Mouse (Mus musculus) liver, postnatal 0 days (tissue): ENCODE results near the gene Gmeb1. TPM values are rescaled to one million over a fixed set of nuclear protein-coding genes. Genes with fewer than 3 reads are reported as not detected.
A peak's percentile ranks its signal among the peaks of the same experiment; 100 is the strongest.
"Not testable (repeated sequence)": the region's sequence is repeated elsewhere in the genome, so short reads cannot be mapped to it uniquely, and the experiment has no call there.

Source experiments
- ATAC-seq: fragments of 200-750 bp; cut with Nextera tagmentation; 2 replicates; pipeline ENCODE4 v1.8.0; 2017; ENCODE audit warnings: mild to moderate bottlenecking, moderate library complexity
- DNase-seq: peaks from one replicate; pipeline ENCODE4 v3.0.0-alpha.2; 2016
- H3K27ac ChIP-seq: fragments of 300-500 bp; sonication (generic); 2 replicates; pipeline ENCODE4 v1.5.1; 2014; ENCODE audit warnings: antibody characterized with exemption, moderate library complexity, mild to moderate bottlenecking, low read depth
- H3K27me3 ChIP-seq: fragments of 300-500 bp; sonication (generic); 2 replicates; pipeline ENCODE4 v1.6.1; 2014; ENCODE audit warnings: low read length, control low read depth, mixed read lengths; ENCODE audit not compliant: insufficient read depth
- H3K36me3 ChIP-seq: fragments of 300-500 bp; sonication (generic); replicated peaks from 2 replicates; pipeline ENCODE4 v1.6.1; 2014; ENCODE audit warnings: mild to moderate bottlenecking, control low read depth, low read length, moderate library complexity, mixed read lengths; ENCODE audit not compliant: insufficient read depth
- H3K4me1 ChIP-seq: fragments of 300-500 bp; sonication (generic); 2 replicates; pipeline ENCODE4 v1.6.1; 2014; ENCODE audit warnings: antibody characterized with exemption, mild to moderate bottlenecking, control low read depth; ENCODE audit not compliant: insufficient read depth
- H3K4me2 ChIP-seq: fragments of 300-500 bp; sonication (generic); 2 replicates; pipeline ENCODE4 v1.6.1; 2014; ENCODE audit warnings: low read depth, mild to moderate bottlenecking, low read length, moderate library complexity, mixed read lengths
- H3K4me3 ChIP-seq: fragments of 300-500 bp; sonication (generic); 2 replicates; pipeline ENCODE4 v1.5.1; 2014; ENCODE audit warnings: low read depth, low read length
- H3K9ac ChIP-seq: fragments of 300-500 bp; sonication (generic); replicated peaks from 2 replicates; pipeline ENCODE4 v1.6.1; 2014; ENCODE audit warnings: mild to moderate bottlenecking, moderate library complexity
- H3K9me3 ChIP-seq: fragments of 300-500 bp; sonication (generic); 2 replicates; pipeline ENCODE4 v1.6.1; 2016; ENCODE audit warnings: mild to moderate bottlenecking, control low read depth, low read length, mixed read lengths
- CTCF ChIP-seq: sonication (generic); IDR thresholded peaks from 2 replicates; pipeline ENCODE4 v1.5.1; 2016; ENCODE audit warnings: antibody characterized with exemption, low read depth
- EP300 ChIP-seq: IDR thresholded peaks from 2 replicates; pipeline ENCODE4 v1.6.1; 2016; ENCODE audit warnings: antibody characterized with exemption, low read depth, mild to moderate bottlenecking
- WGBS: fragments of 180-500 bp; shearing (Covaris S2); extraction: QIAGEN DNeasy Blood & Tissue Kit; methylation state at CpG from one replicate; pipeline ENCODE4 v1.1.7; 2014; ENCODE audit not compliant: insufficient replicate concordance; 5-methylcytosine and 5-hydroxymethylcytosine counted together
- polyA plus RNA-seq: library from polyadenylated mRNA; unstranded; fragments of >200 nt; fragmentation: Nextera tagmentation; extraction: Ambion mirVana; gene quantifications from 2 replicates; pipeline ENCODE4 v1.2.1, GENCODE M21; 2015

Gene Gmeb1
- polyA plus RNA-seq, 1 experiment from 2014 or later = 8.9 TPM

DNA sequence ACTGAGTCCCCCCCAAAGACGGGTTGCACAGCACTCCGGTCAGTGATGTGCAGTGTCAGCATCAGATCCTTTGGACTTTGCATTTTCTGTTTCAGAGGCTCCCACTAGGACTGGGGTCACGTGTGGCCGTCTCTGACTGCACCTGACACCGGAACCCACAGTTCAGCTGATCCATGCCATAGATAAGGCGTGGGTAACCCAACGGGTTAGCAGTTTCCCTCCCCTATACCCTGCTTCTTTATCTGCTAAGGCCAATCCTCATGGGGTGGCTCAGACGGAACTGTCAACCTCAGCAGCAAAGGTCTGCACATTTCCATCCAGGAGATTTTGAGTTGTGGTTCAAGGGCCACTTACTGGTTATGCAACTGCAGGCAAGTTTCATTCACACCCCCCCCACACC, 43.9 kb upstream of the Gmeb1 start:
- H3K9me3 ChIP-seq = no peaks in the 10 kb centered on the region
- DNase-seq (no peak), ATAC-seq (no peak)
- no peaks in the 10 kb centered on the region for H3K27me3 ChIP-seq
- H3K36me3 ChIP-seq = peaks cover 6% of the 10 kb centered on the region
- WGBS = 44% methylated on average over 8 of the region's 8 CpGs
- no peak overlapping the region; the same call in 1 of the 2 replicates for H3K27ac ChIP-seq
- no peak overlapping the region for H3K4me2 ChIP-seq
- H3K9ac ChIP-seq = no peak overlapping the region
- TF ChIP-seq EP300 = no peak
- TF ChIP-seq CTCF = no peak
- H3K4me1 ChIP-seq = peaks cover 14% of the 10 kb centered on the region
- H3K4me3 ChIP-seq = no peak overlapping the region

DNA sequence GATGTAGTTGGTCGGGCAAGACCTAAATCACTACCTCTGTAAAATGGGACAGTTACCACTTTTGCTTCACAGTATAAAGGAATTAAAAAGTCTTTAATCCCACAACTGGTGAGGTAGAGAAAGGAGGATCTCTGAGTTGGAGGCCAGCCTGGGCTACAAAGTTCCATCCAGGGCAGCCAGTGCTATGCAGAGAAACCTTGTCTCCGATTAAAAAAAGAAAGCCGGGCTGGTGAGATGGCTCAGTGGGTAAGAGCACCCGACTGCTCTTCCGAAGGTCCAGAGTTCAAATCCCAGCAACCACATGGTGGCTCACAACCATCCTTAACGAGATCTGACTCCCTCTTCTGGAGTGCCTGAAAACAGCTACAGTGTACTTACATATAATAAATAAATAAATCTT, 42.1 kb upstream of the Gmeb1 start:
- not testable (repeated sequence) for H3K9ac ChIP-seq, H3K27me3 ChIP-seq, H3K4me1 ChIP-seq, H3K27ac ChIP-seq, H3K9me3 ChIP-seq, ATAC-seq, H3K36me3 ChIP-seq, DNase-seq
- peak overlapping the region; percentile 53 for H3K4me3 ChIP-seq
- 41% methylated on average over 6 of the region's 6 CpGs for WGBS
- peak overlapping the region; percentile 87 for H3K4me2 ChIP-seq

DNA sequence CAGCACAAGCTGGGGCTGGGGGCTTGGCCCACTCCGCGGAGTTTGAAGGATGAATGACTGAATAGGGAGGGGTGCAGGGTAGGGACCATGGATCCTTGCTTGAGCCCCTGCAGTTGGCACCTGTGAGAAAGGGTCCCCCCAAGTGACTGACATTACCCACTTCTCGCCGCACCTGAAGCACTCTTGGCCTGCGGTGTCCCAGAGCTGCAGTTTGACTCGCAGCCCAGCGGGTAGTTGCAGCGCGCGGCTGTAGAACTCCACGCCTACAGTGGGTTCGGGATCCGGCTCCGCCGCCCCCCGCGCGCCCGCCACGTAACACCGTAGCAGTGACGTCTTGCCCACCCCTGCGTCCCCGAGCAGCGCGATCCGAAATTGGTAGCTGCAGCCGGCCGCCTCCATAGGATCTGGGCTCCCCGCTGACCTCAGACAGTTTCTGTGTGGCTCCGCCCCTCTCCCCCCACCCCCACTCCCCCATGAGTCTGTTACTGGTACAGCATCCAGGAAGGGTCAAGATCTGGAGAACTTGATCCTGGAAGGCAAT, 41.6 kb upstream of the Gmeb1 start, which contains the start of gene Rab42:
Gene Rab42 (minus strand): TSS at position 447 of the 541 bp plus-strand sequence.
- WGBS = 2% methylated on average over 31 of the region's 31 CpGs

DNA sequence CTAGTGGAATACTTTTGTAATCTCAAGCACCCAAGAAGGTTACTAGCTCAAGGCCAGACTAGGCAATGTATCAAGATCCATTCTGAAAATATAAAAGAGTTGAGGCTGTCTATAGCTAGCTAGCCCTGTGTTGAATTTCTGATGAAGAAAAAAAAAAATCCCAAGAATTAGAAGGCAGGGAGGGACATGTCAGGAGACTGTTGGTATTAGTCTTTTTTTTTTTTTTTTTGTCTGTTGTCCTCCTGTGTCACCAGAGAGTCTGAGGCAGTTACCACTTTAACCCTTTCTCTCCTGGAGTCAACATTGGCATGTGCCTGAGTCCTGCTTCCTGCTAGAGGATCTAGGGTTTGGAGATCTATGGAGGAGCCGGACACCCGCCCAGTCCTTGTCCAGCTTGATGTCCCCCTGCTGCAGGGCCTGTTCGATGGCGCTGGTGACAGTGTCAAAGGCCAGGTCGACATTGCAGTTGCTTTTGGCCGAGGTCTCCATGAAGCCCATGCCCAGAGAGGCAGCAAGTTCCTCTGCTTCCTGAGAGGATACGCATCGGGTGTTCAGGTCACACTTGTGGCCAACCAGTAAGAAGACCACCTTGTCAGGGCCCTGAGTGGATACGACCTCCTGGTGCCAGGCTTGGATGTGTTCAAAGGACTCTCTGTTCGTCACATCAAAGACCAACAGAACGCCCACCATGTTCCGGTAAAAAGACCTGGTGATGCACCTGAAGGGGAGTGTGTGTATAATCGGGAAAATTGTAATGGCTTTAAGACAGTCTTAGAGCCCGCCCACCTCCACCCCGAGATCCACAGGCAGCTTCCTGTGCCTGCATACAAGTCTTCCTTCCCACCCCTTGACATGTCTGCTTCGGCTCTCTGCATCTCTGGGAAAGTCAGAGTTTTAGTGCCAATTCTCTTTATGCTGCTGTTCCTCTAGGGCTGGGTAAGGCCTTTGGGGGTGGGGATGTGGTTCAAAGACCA, 40.9 kb upstream of the Gmeb1 start:
- H3K4me1 ChIP-seq = peaks cover 7% of the 10 kb centered on the region; the same call in 1 of the 2 replicates
- ATAC-seq (no peak), DNase-seq (no peak)
- peak overlapping the region; percentile 61; the same call in 1 of the 2 replicates for H3K9ac ChIP-seq
- no peaks in the 10 kb centered on the region for H3K27me3 ChIP-seq
- WGBS = 57% methylated on average over 16 of the region's 16 CpGs
- TF ChIP-seq EP300 (no peak), CTCF (no peak)
- H3K27ac ChIP-seq = no peak overlapping the region
- H3K9me3 ChIP-seq = no peaks in the 10 kb centered on the region
- H3K4me3 ChIP-seq = peak overlapping the region; percentile 53
- no peaks in the 10 kb centered on the region for H3K36me3 ChIP-seq
- H3K4me2 ChIP-seq = peak overlapping the region; percentile 87

More for the DNA sequence above, 41.6 kb upstream of the Gmeb1 start, which contains the start of gene Rab42:
- no peak within 1 kb of the TSS for H3K27ac ChIP-seq
- H3K9ac ChIP-seq = peak within 1 kb of the TSS; percentile 61
- DNase-seq (peak; percentile 76), ATAC-seq (peak; percentile 80)
- no peaks in the 10 kb centered on the region for H3K27me3 ChIP-seq
- peak within 1 kb of the TSS; percentile 53 for H3K4me3 ChIP-seq
- no peaks in the 10 kb centered on the region for H3K9me3 ChIP-seq
- peak within 1 kb of the TSS; percentile 87 for H3K4me2 ChIP-seq
- TF ChIP-seq CTCF (peak; percentile 28), EP300 (no peak)
- no peaks in the 10 kb centered on the region for H3K36me3 ChIP-seq
- peaks cover 7% of the 10 kb centered on the region; the same call in 1 of the 2 replicates for H3K4me1 ChIP-seq

DNA sequence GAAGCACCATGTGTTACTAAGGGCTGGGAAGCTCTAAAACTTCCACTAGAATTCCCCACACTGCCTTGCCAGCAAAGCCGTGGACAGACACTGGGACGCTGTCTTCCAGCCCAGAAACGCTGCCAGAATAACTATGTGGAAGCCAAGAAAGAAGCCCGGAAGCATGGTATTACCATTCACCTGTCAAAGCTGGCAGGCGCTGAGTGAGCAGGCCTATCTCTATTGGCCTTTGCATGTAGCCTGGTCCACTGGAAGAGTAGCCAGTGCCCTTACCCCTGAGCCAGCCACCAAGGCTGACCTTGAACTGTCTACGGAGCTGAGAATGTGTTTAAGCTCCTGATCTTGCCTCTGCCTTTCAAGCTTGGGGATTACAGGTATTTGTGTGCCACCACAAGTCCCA, 40.1 kb upstream of the Gmeb1 start:
- no peaks in the 10 kb centered on the region for H3K36me3 ChIP-seq
- DNase-seq = no peak
- H3K27me3 ChIP-seq = no peaks in the 10 kb centered on the region
- H3K9ac ChIP-seq = no peak overlapping the region
- 74% methylated on average over 6 of the region's 6 CpGs for WGBS
- no peak for TF ChIP-seq CTCF
- TF ChIP-seq EP300 = no peak
- peaks cover 7% of the 10 kb centered on the region; the same call in 1 of the 2 replicates for H3K4me1 ChIP-seq
- no peaks in the 10 kb centered on the region for H3K9me3 ChIP-seq
- no peak overlapping the region for H3K27ac ChIP-seq
- H3K4me2 ChIP-seq = no peak overlapping the region
- ATAC-seq = no peak
- no peak overlapping the region for H3K4me3 ChIP-seq

DNA sequence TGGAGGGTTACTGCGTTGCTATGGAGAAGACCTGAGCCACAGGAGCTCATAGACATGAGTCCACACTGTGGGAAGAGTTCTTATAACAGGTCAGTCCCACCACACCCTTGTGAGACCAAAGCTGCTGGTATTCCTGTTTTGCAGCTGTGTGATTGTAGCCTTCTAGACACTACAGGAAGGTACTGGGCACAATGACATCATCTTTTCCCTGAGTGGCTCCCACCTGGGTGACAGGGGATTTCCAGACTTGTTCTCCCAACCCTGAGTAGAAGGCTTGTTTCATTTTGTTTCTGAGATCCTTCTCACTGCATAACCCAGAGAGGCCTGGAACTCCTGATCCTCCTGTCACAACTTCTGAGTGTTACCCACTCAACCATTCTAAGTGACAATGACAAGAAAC, 38.4 kb upstream of the Gmeb1 start:
- Histone ChIP-seq H3K4me3 (no peak overlapping the region), H3K36me3 (no peaks in the 10 kb centered on the region), H3K27me3 (no peaks in the 10 kb centered on the region), H3K27ac (no peak overlapping the region), H3K4me1 (peaks cover 4% of the 10 kb centered on the region; the same call in 1 of the 2 replicates), H3K9me3 (no peaks in the 10 kb centered on the region), H3K4me2 (no peak overlapping the region), H3K9ac (no peak overlapping the region)
- TF ChIP-seq CTCF (no peak), EP300 (no peak)
- ATAC-seq (no peak), DNase-seq (no peak)
- 95% methylated on average over 1 of the region's 1 CpGs for WGBS
